Mouse (Mus musculus): Measurements from ENCODE around the gene Slc2a2. TPM values are rescaled to one million over a fixed set of nuclear protein-coding genes. Genes with fewer than 3 reads are reported as not detected.

Gene Slc2a2
- polyA plus RNA-seq, 1 experiment from 2014 or later = 0.04 TPM

DNA sequence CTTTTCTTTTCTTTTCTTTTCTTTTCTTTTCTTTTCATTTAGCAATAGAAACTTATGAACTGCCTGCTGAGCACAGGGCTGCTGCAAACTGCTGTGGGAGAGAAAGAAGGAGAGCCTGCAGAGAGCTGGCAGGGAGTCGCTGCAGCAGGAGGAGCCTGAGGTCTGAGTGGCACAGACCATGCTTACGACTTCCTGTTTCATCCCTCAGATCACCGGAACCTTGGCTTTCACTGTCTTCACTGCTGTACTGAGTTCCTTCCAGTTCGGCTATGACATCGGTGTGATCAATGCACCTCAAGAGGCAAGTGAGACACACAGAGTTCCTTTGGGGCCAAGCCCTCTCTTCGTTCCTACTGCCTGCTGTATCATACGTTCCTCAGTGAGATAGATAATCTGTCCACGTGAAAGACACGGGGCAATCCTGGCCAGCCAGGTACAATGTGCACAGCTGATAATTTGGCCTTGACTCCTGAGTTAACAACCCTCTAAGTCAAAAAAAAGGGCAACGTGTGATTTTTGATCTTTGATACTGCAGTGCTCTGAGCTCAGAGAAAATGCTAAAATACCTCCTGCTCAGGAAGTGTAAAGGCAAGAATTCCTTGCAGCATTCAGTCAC, 7.9 kb downstream of the Slc2a2 start:
- no peaks in the 10 kb centered on the region for H3K36me3 ChIP-seq (replicated peaks)
- no peak overlapping the region for H3K27ac ChIP-seq (replicated peaks)
- no peak overlapping the region for H3K4me3 ChIP-seq
- H3K27me3 ChIP-seq (replicated peaks; ENCODE audit: low read depth, poor library complexity, severe bottlenecking) = no peaks in the 10 kb centered on the region
- H3K4me1 ChIP-seq = 0 out of 2 replicates have a peak, but pooled peaks cover 6% of the 10 kb centered on the region
- 74% methylated on average over 10 of the region's 10 CpGs for WGBS
- no peak for DNase-seq (ENCODE audit: low spot score)
- H3K9me3 ChIP-seq = no peaks in the 10 kb centered on the region

GRCm38 (mm10) chr3:28706736-28707135, 9.0 kb downstream of the Slc2a2 start:
- Histone ChIP-seq H3K4me3 (no peak overlapping the region), H3K27me3 (replicated peaks; ENCODE audit: low read depth, poor library complexity, severe bottlenecking) (no peaks in the 10 kb centered on the region), H3K27ac (replicated peaks) (no peak overlapping the region), H3K4me1 (0 out of 2 replicates have a peak, but pooled peaks cover 2% of the 10 kb centered on the region), H3K36me3 (replicated peaks) (no peaks in the 10 kb centered on the region), H3K9me3 (no peaks in the 10 kb centered on the region)
- DNase-seq (ENCODE audit: low spot score) = no peak
- 72% methylated on average over 4 of the region's 4 CpGs for WGBS

DNA sequence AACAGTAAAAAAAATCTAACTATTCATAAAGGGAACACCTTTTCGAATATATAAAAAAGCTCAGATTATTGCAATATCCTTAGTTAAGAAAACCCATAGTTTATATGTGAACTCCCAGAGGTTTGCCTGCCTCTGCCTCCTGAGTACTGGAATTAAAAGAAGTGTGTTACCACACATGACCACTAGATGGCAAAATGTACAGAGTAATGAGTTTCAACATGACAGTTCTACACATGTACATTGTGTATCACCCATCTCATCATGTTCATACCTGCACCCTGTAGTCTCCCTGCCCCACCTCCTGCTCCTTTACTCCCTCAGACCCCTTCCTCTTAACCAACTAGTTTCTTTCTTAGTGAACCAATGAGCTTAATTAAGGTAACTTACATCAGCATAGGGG, 12.0 kb downstream of the Slc2a2 start:
- no peaks in the 10 kb centered on the region for H3K9me3 ChIP-seq
- no peak for DNase-seq (ENCODE audit: low spot score)
- no peaks in the 10 kb centered on the region for H3K27me3 ChIP-seq (replicated peaks; ENCODE audit: low read depth, poor library complexity, severe bottlenecking)
- H3K27ac ChIP-seq (replicated peaks) = no peak overlapping the region
- no peaks in the 10 kb centered on the region for H3K36me3 ChIP-seq (replicated peaks)
- no peaks in the 10 kb centered on the region for H3K4me1 ChIP-seq
- 72% methylated on average over 1 of the region's 1 CpGs for WGBS
- no peak overlapping the region for H3K4me3 ChIP-seq

DNA sequence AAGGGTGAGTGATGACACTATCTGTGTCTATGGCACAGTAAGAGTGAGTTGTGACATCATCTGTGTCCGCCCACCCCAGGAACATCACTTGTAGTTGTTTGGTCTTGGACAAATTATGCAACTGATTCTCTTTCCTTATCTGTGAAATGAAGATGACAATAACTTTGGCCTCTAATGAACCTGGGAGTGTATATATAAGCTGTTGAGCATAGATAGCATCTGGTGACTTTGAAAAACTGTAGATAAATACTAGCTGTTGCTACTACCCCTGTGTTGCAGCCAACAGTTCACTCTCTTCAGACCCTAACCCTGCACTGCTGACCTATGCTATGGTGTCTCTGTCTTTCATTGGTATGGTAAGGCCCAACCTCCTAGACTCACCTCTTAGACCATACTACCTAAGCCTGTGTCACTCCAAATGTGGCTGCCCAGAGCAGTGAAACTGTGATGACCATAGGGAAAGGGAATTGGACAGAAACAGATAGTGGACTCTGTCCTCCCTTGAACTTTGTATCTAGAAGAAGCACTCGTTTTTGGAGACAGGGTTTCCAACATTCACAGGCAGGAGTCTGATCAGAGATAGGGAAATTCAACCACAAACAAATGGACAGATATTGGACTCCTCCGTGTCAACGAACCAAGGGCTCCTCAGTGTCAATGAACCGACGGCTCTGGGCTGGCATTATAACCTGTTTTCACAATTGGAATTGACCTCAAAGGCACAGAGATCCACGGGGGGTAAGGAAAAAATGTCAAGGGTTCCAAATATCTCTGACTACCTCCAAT, 16.4 kb downstream of the Slc2a2 start:
- no peaks in the 10 kb centered on the region for H3K27me3 ChIP-seq (replicated peaks; ENCODE audit: low read depth, poor library complexity, severe bottlenecking)
- WGBS = 83% methylated on average over 7 of the region's 7 CpGs
- no peak for DNase-seq (ENCODE audit: low spot score)

GRCm38 (mm10) chr3:28718521-28718920, 20.8 kb downstream of the Slc2a2 start:
- no peaks in the 10 kb centered on the region for H3K36me3 ChIP-seq (replicated peaks)
- H3K4me3 ChIP-seq = no peak overlapping the region
- no peaks in the 10 kb centered on the region for H3K9me3 ChIP-seq
- no peak for DNase-seq (ENCODE audit: low spot score)
- 90% methylated on average over 2 of the region's 2 CpGs for WGBS
- no peak overlapping the region for H3K27ac ChIP-seq (replicated peaks)
- no peaks in the 10 kb centered on the region for H3K27me3 ChIP-seq (replicated peaks; ENCODE audit: low read depth, poor library complexity, severe bottlenecking)
- no peaks in the 10 kb centered on the region for H3K4me1 ChIP-seq

More for the DNA sequence above, 16.4 kb downstream of the Slc2a2 start:
- Histone ChIP-seq H3K4me1 (no peaks in the 10 kb centered on the region), H3K4me3 (no peak overlapping the region), H3K36me3 (replicated peaks) (no peaks in the 10 kb centered on the region), H3K9me3 (no peaks in the 10 kb centered on the region), H3K27ac (replicated peaks) (no peak overlapping the region)

GRCm38 (mm10) chr3:28721218-28721617, 23.5 kb downstream of the Slc2a2 start:
- DNase-seq (ENCODE audit: low spot score) = no peak
- Histone ChIP-seq H3K4me3 (no peak overlapping the region), H3K9me3 (no peaks in the 10 kb centered on the region), H3K27ac (replicated peaks) (no peak overlapping the region), H3K27me3 (replicated peaks; ENCODE audit: low read depth, poor library complexity, severe bottlenecking) (no peaks in the 10 kb centered on the region), H3K4me1 (no peaks in the 10 kb centered on the region), H3K36me3 (replicated peaks) (no peaks in the 10 kb centered on the region)
- 75% methylated on average over 5 of the region's 5 CpGs for WGBS

GRCm38 (mm10) chr3:28721838-28722237, 24.1 kb downstream of the Slc2a2 start:
- Histone ChIP-seq H3K9me3 (no peaks in the 10 kb centered on the region), H3K4me1 (no peaks in the 10 kb centered on the region), H3K27ac (replicated peaks) (no peak overlapping the region), H3K27me3 (replicated peaks; ENCODE audit: low read depth, poor library complexity, severe bottlenecking) (no peaks in the 10 kb centered on the region), H3K4me3 (no peak overlapping the region), H3K36me3 (replicated peaks) (no peaks in the 10 kb centered on the region)
- DNase-seq (ENCODE audit: low spot score) = no peak
- 92% methylated on average over 7 of the region's 7 CpGs for WGBS

DNA sequence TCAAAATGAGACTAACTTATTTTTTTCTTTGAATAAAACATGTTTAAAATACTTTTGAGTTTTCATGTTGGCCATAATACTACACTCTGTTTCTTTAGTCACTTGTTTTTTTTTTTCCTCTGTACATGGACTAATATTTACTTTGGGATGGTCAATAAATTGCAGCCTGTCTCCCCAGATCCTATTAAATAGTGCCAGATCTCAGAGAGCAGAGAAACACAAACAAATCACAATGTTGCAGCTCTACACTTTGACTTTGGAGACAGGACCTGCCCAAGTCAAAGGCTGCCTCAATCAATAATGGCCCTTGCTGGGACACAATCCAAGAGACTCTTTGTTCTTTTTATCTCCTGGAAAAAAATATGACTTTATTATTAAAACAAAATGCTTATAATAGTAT, 24.8 kb downstream of the Slc2a2 start:
- Histone ChIP-seq H3K27me3 (replicated peaks; ENCODE audit: low read depth, poor library complexity, severe bottlenecking) (no peaks in the 10 kb centered on the region), H3K4me3 (no peak overlapping the region), H3K9me3 (no peaks in the 10 kb centered on the region), H3K4me1 (no peaks in the 10 kb centered on the region), H3K36me3 (replicated peaks) (no peaks in the 10 kb centered on the region), H3K27ac (replicated peaks) (no peak overlapping the region)
- DNase-seq (ENCODE audit: low spot score) = no peak

DNA sequence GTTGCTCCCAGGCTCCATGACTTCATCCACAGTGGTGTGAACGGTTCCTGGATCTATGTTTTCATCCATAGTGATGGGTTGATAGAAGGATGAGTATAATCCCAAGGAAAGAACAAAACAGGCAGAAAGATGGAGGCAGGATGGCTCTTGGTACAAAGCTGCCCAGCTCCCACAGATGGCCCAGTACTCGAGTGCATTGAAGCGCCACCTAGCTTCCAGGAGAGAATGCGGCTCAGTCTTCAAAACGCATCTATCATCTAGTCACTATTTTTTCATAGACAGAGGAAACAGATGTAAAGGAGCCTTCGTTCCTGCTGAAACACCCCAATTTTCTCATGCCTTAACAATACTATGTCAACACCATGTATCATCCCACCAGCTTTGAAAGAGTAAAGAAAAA, 25.8 kb downstream of the Slc2a2 start:
- no peak for DNase-seq (ENCODE audit: low spot score)
- Histone ChIP-seq H3K4me1 (no peaks in the 10 kb centered on the region), H3K27me3 (replicated peaks; ENCODE audit: low read depth, poor library complexity, severe bottlenecking) (no peaks in the 10 kb centered on the region), H3K36me3 (replicated peaks) (no peaks in the 10 kb centered on the region), H3K9me3 (no peaks in the 10 kb centered on the region), H3K27ac (replicated peaks) (no peak overlapping the region), H3K4me3 (no peak overlapping the region)
- 62% methylated on average over 6 of the region's 6 CpGs for WGBS

GRCm38 (mm10) chr3:28725203-28725602, 27.5 kb downstream of the Slc2a2 start:
- Histone ChIP-seq H3K4me1 (no peaks in the 10 kb centered on the region), H3K36me3 (replicated peaks) (no peaks in the 10 kb centered on the region), H3K27me3 (replicated peaks; ENCODE audit: low read depth, poor library complexity, severe bottlenecking) (no peaks in the 10 kb centered on the region), H3K4me3 (no peak overlapping the region), H3K9me3 (no peaks in the 10 kb centered on the region), H3K27ac (replicated peaks) (no peak overlapping the region)
- WGBS = 97% methylated on average over 13 of the region's 13 CpGs
- no peak for DNase-seq (ENCODE audit: low spot score)

DNA sequence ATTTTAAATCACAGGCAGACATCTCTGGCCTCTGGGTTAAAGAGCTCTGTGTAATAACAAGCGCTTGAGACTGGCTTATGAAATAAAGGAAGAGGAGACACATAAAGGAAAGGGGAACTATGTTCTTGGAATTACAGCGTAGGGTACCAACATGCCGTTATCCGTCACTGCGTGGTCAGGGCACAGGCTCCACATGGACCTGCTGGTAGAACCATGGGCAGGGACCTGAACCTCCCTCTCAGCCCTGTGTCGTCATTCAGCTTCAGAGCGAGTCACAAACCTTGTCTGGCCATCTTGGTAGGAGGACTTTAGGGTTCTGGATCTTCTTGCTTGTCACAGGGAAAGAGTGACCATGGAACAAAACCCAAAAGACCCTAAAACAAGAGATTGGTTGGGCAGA, 28.7 kb downstream of the Slc2a2 start:
- DNase-seq (ENCODE audit: low spot score) = no peak
- Histone ChIP-seq H3K27ac (replicated peaks) (no peak overlapping the region), H3K36me3 (replicated peaks) (no peaks in the 10 kb centered on the region), H3K4me1 (no peaks in the 10 kb centered on the region), H3K4me3 (no peak overlapping the region), H3K9me3 (no peaks in the 10 kb centered on the region), H3K27me3 (replicated peaks; ENCODE audit: low read depth, poor library complexity, severe bottlenecking) (no peaks in the 10 kb centered on the region)
- 92% methylated on average over 7 of the region's 7 CpGs for WGBS

GRCm38 (mm10) chr3:28734712-28735111, 37.0 kb downstream of the Slc2a2 start:
- Histone ChIP-seq H3K4me1 (peaks cover 14% of the 10 kb centered on the region), H3K9me3 (no peaks in the 10 kb centered on the region), H3K27ac (replicated peaks) (no peak overlapping the region), H3K36me3 (replicated peaks) (no peaks in the 10 kb centered on the region), H3K4me3 (no peak overlapping the region), H3K27me3 (replicated peaks; ENCODE audit: low read depth, poor library complexity, severe bottlenecking) (no peaks in the 10 kb centered on the region)
- WGBS = 79% methylated on average over 2 of the region's 2 CpGs
- DNase-seq (ENCODE audit: low spot score) = no peak

DNA sequence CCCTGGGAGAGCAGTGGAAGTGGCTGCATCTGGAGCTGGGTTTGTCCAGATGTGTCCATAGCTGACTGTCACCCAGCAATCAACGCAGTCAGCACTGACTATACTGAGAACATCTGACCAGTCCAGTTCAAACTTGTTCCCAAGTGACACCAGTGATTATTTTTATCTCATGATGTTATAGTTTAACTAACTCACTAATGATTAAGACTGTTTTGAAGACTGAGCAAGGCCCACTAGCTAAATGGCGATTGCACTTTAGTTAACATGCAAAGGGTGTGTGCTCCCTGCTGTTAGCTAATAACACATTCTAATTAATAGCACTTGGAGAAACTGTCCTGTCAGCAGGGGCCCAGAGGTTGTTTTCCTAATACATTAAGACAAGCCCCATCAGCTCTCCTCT, 39.3 kb downstream of the Slc2a2 start:
- H3K27me3 ChIP-seq (replicated peaks; ENCODE audit: low read depth, poor library complexity, severe bottlenecking) = no peaks in the 10 kb centered on the region
- 34% methylated on average over 2 of the region's 2 CpGs for whole genome bisulfite sequencing
- no peak for DNase-seq (ENCODE audit: low spot score)

More for the DNA sequence above, 39.3 kb downstream of the Slc2a2 start:
- Histone ChIP-seq H3K4me1 (peaks cover 21% of the 10 kb centered on the region), H3K4me3 (no peak overlapping the region), H3K36me3 (replicated peaks) (no peaks in the 10 kb centered on the region), H3K9me3 (no peaks in the 10 kb centered on the region), H3K27ac (replicated peaks) (no peak overlapping the region)
